ENCODE assay signal across 12 mouse cellular contexts in genomic region chr3:65635983-65636382, GRCm38 (mm10). TPM values are rescaled to one million over a fixed set of nuclear protein-coding genes. Genes with fewer than 3 reads are reported as not detected.
DNase-seq lines count a peak whose midpoint lies in the region; ATAC-seq lines count a peak whose summit lies in the region.
"Had no signal": no experiment of that assay in that cellular context is flagged by ENCODE, and none has a peak within 500 bp of the region (broad histone marks: within the 10 kb centered on the region; RNA-seq: fewer than 3 reads in every experiment).

No protein-coding gene starts in this region.

- H3K9ac ChIP-seq in hindbrain, embryonic 16.5 days (ENCODE audit: low read depth, low read length), result no peak overlapping the region
- H3K9ac ChIP-seq in hindbrain, embryonic 13.5 days, result no peak overlapping the region
- no peak overlapping the region for H3K9ac ChIP-seq in stomach, embryonic 15.5 days
- H3K9ac ChIP-seq: limb, embryonic 13.5 days had no signal

- H3K36me3 ChIP-seq in hindbrain, embryonic 16.5 days (ENCODE audit: control insufficient read depth, insufficient read depth, low read length), result no peaks in the 10 kb centered on the region
- no peaks in the 10 kb centered on the region for H3K36me3 ChIP-seq in hindbrain, embryonic 13.5 days
- no peaks in the 10 kb centered on the region for H3K36me3 ChIP-seq in stomach, embryonic 15.5 days
- H3K36me3 ChIP-seq: limb, embryonic 13.5 days had no signal

- H3K27me3 ChIP-seq in hindbrain, embryonic 16.5 days (replicated peaks; ENCODE audit: control insufficient read depth, insufficient read depth, low read length), result no peaks in the 10 kb centered on the region
- no peaks in the 10 kb centered on the region for H3K27me3 ChIP-seq in hindbrain, embryonic 13.5 days
- H3K27me3 ChIP-seq in stomach, embryonic 15.5 days (replicated peaks), result no peaks in the 10 kb centered on the region

- DNase-seq in adrenal gland, adult (ENCODE audit: inconsistent age in 2 of 2, low spot score in 1 of 2), result peak; percentile 15 to 72
- DNase-seq in adrenal gland, postnatal 4 days (ENCODE audit: low spot score in 2 of 2), result no peak
- peak; percentile 12 for DNase-seq in ovary, postnatal 36 days (ENCODE audit: low spot score)
- no peak for DNase-seq in ovary, postnatal 10 days (ENCODE audit: low spot score)
- DNase-seq in thymus, postnatal 4 days, result no peak
- DNase-seq: cerebellum, postnatal 14 days; gastrocnemius, postnatal 36 days; lung, postnatal 10 days had no signal

- 48% methylated on average over 9 of the region's 9 CpGs for WGBS in hindbrain, embryonic 16.5 days
- 51% methylated on average over 9 of the region's 9 CpGs for WGBS in hindbrain, embryonic 13.5 days
- WGBS in stomach, embryonic 15.5 days, result 43% methylated on average over 9 of the region's 9 CpGs

- no peaks in the 10 kb centered on the region for H3K9me3 ChIP-seq in hindbrain, embryonic 16.5 days (ENCODE audit: control insufficient read depth, low read length)
- H3K9me3 ChIP-seq in hindbrain, embryonic 13.5 days, result no peaks in the 10 kb centered on the region
- no peaks in the 10 kb centered on the region for H3K9me3 ChIP-seq in stomach, embryonic 15.5 days
- H3K9me3 ChIP-seq: limb, embryonic 13.5 days had no signal

- H3K4me2 ChIP-seq in hindbrain, embryonic 16.5 days (ENCODE audit: low read length), result no peak overlapping the region
- no peak overlapping the region for H3K4me2 ChIP-seq in hindbrain, embryonic 13.5 days
- no peak overlapping the region for H3K4me2 ChIP-seq in stomach, embryonic 15.5 days
- H3K4me2 ChIP-seq: limb, embryonic 13.5 days had no signal

- H3K4me3 ChIP-seq in hindbrain, embryonic 16.5 days (ENCODE audit: low read length), result no peak overlapping the region
- H3K4me3 ChIP-seq in hindbrain, embryonic 13.5 days, result no peak overlapping the region
- no peak overlapping the region for H3K4me3 ChIP-seq in stomach, embryonic 15.5 days (replicated peaks)
- H3K4me3 ChIP-seq: limb, embryonic 13.5 days had no signal

- ATAC-seq in hindbrain, embryonic 16.5 days, result 0 out of 2 replicates have a peak, but pooled peaks have one; percentile 56
- ATAC-seq in hindbrain, embryonic 13.5 days (ENCODE audit: low FRiP score), result no peak
- 0 out of 2 replicates have a peak, but pooled peaks have one; percentile 59 for ATAC-seq in stomach, embryonic 15.5 days (ENCODE audit: insufficient read depth, low FRiP score, low read depth)

- no peaks in the 10 kb centered on the region for H3K4me1 ChIP-seq in hindbrain, embryonic 16.5 days (ENCODE audit: control insufficient read depth, insufficient read depth, low read depth, low read length)
- peaks cover 7% of the 10 kb centered on the region for H3K4me1 ChIP-seq in hindbrain, embryonic 13.5 days (replicated peaks)
- H3K4me1 ChIP-seq in stomach, embryonic 15.5 days, result peaks cover 12% of the 10 kb centered on the region; the same call in 1 of the 2 replicates

- no peak overlapping the region for H3K27ac ChIP-seq in hindbrain, embryonic 16.5 days (ENCODE audit: low read depth, low read length)
- no peak overlapping the region for H3K27ac ChIP-seq in hindbrain, embryonic 13.5 days
- no peak overlapping the region for H3K27ac ChIP-seq in stomach, embryonic 15.5 days
- H3K27ac ChIP-seq: limb, embryonic 13.5 days had no signal

RNA-seq across cellular contexts. Expression of gene Lekr1, which starts 30.0 kb away (rescaled TPM):
- total RNA-seq in adrenal gland, postnatal 4 days (2021), result 1 to 10 TPM; 4.0 to 4.1 TPM
- polyA plus RNA-seq in hindbrain, embryonic 16.5 days (2015; fragmentation: Nextera tagmentation; extraction: Ambion mirVana), result 6.4 and 7.2 TPM in 2 replicates
- 6.7 and 8.6 TPM in 2 replicates for polyA plus RNA-seq in hindbrain, embryonic 13.5 days (2015; fragmentation: Nextera tagmentation; extraction: Ambion mirVana)
- 7.3 and 7.6 TPM in 2 replicates for polyA plus RNA-seq in stomach, embryonic 15.5 days (2015; fragmentation: Nextera tagmentation; extraction: Ambion mirVana)

Comparison
In these comparisons a context has a peak if more than half of its experiments do, and no peak if none do; other contexts are left out.
1. DNase-seq: peak in adrenal gland, adult (2 of 2) and ovary, postnatal 36 days (single experiment); none in adrenal gland, postnatal 4 days (0 of 2), ovary, postnatal 10 days (single experiment) and thymus, postnatal 4 days (single experiment).